Mouse (Mus musculus) cortical plate, adult 2 months (tissue): ENCODE data around the gene Ccdc191.

ENCODE experiments used
- CTCF ChIP-seq: fragments of 200-500 bp; IDR thresholded peaks from 2 replicates; pipeline ENCODE4 v1.5.1; 2011; ENCODE audit warnings: mild to moderate bottlenecking, control low read depth, low read length; ENCODE audit not compliant: insufficient read depth; ENCODE audit errors: extremely low read depth
- POLR2A ChIP-seq: fragments of 200-500 bp; IDR thresholded peaks from 2 replicates; pipeline ENCODE4 v1.6.1; 2011; ENCODE audit warnings: mild to moderate bottlenecking, low read length, control low read depth; ENCODE audit not compliant: insufficient read depth; ENCODE audit errors: extremely low read depth

DNA sequence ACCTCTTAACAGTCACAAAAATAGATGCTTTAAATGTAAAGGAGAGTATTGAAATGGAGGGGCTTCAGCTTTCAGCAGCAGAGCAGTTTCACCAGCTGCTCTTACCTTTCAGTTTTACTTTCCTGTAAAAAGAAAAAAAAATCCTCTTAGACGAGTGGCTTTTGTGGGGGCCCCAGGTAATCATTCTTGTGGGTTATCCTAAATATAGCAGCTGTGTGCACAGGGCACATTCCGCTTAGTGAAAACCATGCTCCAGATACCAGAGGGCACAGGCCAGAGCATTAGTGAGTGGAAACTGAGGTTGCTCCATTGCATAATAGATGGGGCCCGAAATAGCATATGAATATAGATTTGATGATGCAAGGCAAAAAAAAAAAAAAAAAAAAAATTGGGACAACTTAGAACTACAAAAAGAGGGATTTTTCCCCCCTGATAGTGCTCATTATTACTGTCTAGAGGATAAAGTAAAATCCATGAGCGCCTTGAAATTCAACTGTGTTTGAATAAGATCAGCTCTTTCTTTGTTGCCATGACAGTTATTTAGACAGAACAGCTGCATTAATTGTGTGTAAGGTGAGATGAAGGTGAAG lies 1.2 kb downstream of the Ccdc191 start:
- TF ChIP-seq CTCF (no peak), POLR2A (no peak)
